Mouse (Mus musculus) ES-E14 (cell line): ENCODE measurements at regions not wholly inside any gene's neighbourhood (a gene's known extent, or its start where the extent isn't known, plus 50 kb on each side); places are given as distances from the start of the nearest gene placed in this dataset.

Experiments
- HCFC1 ChIP-seq: IDR thresholded peaks from 2 replicates; pipeline ENCODE4 v1.6.1; 2012; ENCODE audit warnings: low read length, inconsistent platforms, borderline replicate concordance; ENCODE audit not compliant: insufficient read depth
- MAFK ChIP-seq: IDR thresholded peaks from 2 replicates; pipeline ENCODE4 v1.6.1; 2014; ENCODE audit warnings: mild to moderate bottlenecking, low read depth, low read length, inconsistent platforms; ENCODE audit not compliant: insufficient read depth
- ZNF384 ChIP-seq: IDR thresholded peaks from 2 replicates; pipeline ENCODE4 v1.6.1; 2012; ENCODE audit warnings: low read depth, low read length, inconsistent platforms

DNA sequence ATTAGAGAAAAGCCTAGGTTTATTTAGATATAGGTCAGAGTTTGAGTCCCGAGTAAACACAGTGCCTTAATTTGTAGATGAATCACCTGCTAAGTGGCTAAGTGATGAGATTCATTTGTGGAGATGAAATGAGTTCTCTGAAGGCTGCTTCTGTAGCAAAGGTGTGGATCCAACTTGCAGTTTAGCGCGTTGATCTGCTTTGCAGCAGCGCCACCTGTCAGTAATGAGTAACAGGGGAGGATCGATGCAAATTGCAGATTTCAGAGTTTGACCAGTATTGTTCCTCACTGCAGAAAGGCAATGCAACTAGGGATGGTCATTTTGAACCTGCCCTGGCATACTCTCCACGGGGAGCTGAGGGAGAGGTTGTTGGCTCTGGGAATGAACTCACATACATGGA is 1842.9 kb downstream of the Poteg start:
- TF ChIP-seq HCFC1 (no peak), MAFK (no peak), ZNF384 (no peak)
